Mouse (Mus musculus): ENCODE results near the gene Epha2.

DNA sequence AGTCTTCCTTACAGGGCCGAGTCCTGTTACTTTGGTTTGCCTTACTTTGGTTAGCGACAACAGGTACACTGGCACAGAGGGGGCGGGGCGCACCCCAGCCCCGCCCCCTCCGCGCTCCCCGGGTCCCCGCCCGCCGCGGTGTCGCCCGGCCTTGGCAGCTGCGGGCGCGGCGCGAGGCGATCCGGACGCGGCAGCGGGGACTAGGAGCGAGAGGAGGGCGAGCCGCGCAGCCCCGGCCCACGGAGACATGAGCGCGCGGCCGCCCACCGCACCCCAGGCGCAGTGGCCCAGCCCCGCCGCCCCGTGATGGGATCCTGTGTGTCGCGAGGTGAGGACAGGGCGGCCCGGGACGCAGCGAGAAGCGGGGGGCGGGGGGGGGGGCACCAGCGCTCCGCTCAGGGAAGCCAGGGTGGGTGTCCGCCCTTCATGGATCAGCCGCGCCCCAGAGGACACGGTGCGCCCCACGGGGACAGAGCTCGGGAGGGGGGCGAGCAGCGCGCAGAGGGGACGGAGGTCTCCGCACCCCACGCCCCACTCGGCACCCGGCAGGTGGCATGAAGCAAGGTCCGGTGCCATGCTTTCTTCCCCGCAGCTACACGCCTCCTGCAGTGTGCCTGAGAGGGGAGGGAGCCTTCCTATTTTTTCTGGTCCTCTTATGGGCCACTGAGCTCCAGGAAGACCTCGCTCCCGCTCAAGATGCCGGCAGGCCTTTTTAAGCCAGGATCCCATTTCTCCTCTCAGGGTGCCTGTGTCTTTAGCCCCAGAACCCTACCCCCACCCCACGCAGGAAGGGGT is 67.2 kb downstream of the Epha2 start, which contains the start of gene Fam131c:
- TF ChIP-seq CTCF (IDR thresholded peaks at IDR 0.05; ENCODE audit: control insufficient read depth, insufficient read depth, low read length) (no peak), POLR2A (IDR thresholded peaks at IDR 0.05; ENCODE audit: borderline replicate concordance, control insufficient read depth, low read depth, low read length) (no peak)
